Mouse (Mus musculus): ENCODE data around the gene Cbr4. TPM values are rescaled to one million over a fixed set of nuclear protein-coding genes. Genes with fewer than 3 reads are reported as not detected.

The Cbr4 gene
- total and polyA plus RNA-seq, 3 experiments = 37.0 to 59.1 (median 40.2) TPM

DNA sequence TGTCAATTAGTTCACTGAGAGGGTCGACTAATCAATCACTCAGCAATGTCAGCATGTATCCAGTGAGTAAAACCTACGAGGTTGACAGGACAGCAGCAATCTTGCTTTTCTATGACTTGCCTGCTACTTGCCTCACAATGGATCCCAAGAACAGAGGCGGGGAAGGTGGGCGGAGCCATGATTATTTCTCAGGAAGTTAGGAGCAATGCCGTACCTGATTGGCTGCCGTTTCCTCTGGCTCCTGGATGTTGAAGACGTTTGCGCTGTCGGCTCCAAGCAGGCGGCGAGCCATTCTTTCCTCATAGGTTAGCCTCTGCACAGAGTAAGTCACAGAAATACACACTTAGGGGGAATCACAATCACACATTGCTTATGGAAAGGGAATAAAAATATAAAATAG lies 47.9 kb downstream of the Cbr4 start:
- no peak overlapping the region for H3K4me2 ChIP-seq (ENCODE audit: insufficient read depth, low read depth, poor library complexity, severe bottlenecking)
- no peaks in the 10 kb centered on the region for H3K9me3 ChIP-seq (replicated peaks; ENCODE audit: low read length)
- H3K79me2 ChIP-seq (replicated peaks; ENCODE audit: control insufficient read depth, extremely low read depth, insufficient read depth, poor library complexity, severe bottlenecking) = no peaks in the 10 kb centered on the region
- no peak overlapping the region for H3K27ac ChIP-seq (ENCODE audit: insufficient read depth, low read depth)
- no peak overlapping the region for H3K9ac ChIP-seq (ENCODE audit: insufficient read depth, low read depth)
- no peaks in the 10 kb centered on the region for H3K27me3 ChIP-seq (replicated peaks)
- 0 out of 4 replicates have a peak, but pooled peaks cover 0 to 5% of the 10 kb centered on the region in 2 experiments for H3K4me1 ChIP-seq (ENCODE audit: control insufficient read depth in 1 of 2, insufficient read depth in 2 of 2)
- TF ChIP-seq ELF1 (IDR thresholded peaks at IDR 0.05; ENCODE audit: low read depth, low read length) (no peak), MAX (IDR thresholded peaks at IDR 0.05; ENCODE audit: low read length) (no peak), CTCF (conservative IDR thresholded peaks at IDR 0.05 in 1 of 2, IDR thresholded peaks at IDR 0.05 in 1 of 2; ENCODE audit: low read depth in 2 of 2, low read length in 2 of 2) (no peak), MAZ (IDR thresholded peaks at IDR 0.05; ENCODE audit: low read depth, low read length) (no peak), ETS1 (conservative IDR thresholded peaks at IDR 0.05; ENCODE audit: low read depth, low read length) (no peak), PAX5 (IDR thresholded peaks at IDR 0.05; ENCODE audit: low read length) (no peak), GABPA (IDR thresholded peaks at IDR 0.05; ENCODE audit: insufficient replicate concordance, low read depth, low read length) (no peak), RAD21 (IDR thresholded peaks at IDR 0.05; ENCODE audit: low read depth, low read length) (no peak), TCF12 (IDR thresholded peaks at IDR 0.05; ENCODE audit: low read depth, low read length) (no peak), TBP (conservative IDR thresholded peaks at IDR 0.05; ENCODE audit: low read depth, low read length) (no peak), NRF1 (IDR thresholded peaks at IDR 0.05; ENCODE audit: low read depth, low read length) (no peak), IRF4 (IDR thresholded peaks at IDR 0.05; ENCODE audit: low read depth, low read length) (no peak), ZNF384 (IDR thresholded peaks at IDR 0.05; ENCODE audit: low read depth, low read length) (no peak), MYC (IDR thresholded peaks at IDR 0.05; ENCODE audit: low read depth, low read length) (no peak), ZMIZ1 (IDR thresholded peaks at IDR 0.05; ENCODE audit: low read depth, low read length) (no peak), HCFC1 (IDR thresholded peaks at IDR 0.05; ENCODE audit: low read depth, low read length) (no peak), MEF2A (IDR thresholded peaks at IDR 0.05; ENCODE audit: borderline replicate concordance, low read depth, low read length) (no peak), SIN3A (IDR thresholded peaks at IDR 0.05; ENCODE audit: low read length) (no peak)
- dilution Hi-C loops (cut with MboI; ENCODE audit: extremely low pct_ligation_motif_present, extremely low pct_unique_long_range_greater_than_20kb, low sequenced_read_pairs) = no loop called here
- in situ Hi-C loops (cut with MboI; ENCODE audit: low pct_ligation_motif_present, low pct_unique_long_range_greater_than_20kb, low sequenced_read_pairs) = loop anchor here (10.0 kb wide), 1 partner anchor 159 kb away; no protein-coding TSS in a partner anchor
- no peak for DNase-seq (ENCODE audit: extremely low read depth)
- peaks cover 3 to 33% of the 10 kb centered on the region in 2 experiments for H3K36me3 ChIP-seq (replicated peaks in 1 of 2; ENCODE audit: control insufficient read depth in 1 of 2, insufficient read depth in 1 of 2, low read length in 1 of 2)
- no peak overlapping the region for H3K4me3 ChIP-seq (replicated peaks in 1 of 3; ENCODE audit: low read depth in 2 of 3, low read length in 2 of 3, poor library complexity in 1 of 3)

DNA sequence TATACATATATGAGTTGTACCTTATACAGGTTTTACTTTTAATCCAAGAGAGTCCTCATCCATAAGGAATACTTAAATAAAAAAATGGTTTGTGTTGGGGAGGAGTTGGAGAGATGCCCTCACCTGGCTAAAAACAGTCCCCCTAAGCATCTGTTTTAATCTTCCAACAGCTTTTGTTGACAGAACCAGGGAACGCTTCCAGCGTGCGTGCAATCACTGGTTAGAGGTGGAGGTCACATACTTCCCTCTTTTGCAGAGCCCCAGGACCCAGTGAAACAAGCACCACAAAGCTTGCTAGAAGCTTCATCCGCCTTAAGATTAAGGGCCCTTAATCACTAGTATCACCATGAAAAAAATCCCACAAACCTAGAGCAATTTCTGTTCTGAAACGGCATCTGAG lies 49.9 kb downstream of the Cbr4 start:
- H3K9ac ChIP-seq (ENCODE audit: insufficient read depth, low read depth) = no peak overlapping the region
- no peak overlapping the region for H3K4me2 ChIP-seq (ENCODE audit: insufficient read depth, low read depth, poor library complexity, severe bottlenecking)
- TF ChIP-seq PAX5 (IDR thresholded peaks at IDR 0.05; ENCODE audit: low read length) (no peak), ETS1 (conservative IDR thresholded peaks at IDR 0.05; ENCODE audit: low read depth, low read length) (no peak), USF1 (IDR thresholded peaks at IDR 0.05; ENCODE audit: low read depth, low read length) (no peak), MYC (IDR thresholded peaks at IDR 0.05; ENCODE audit: low read depth, low read length) (no peak), JUND (conservative IDR thresholded peaks at IDR 0.05; ENCODE audit: low read depth, low read length) (no peak), POLR2A (IDR thresholded peaks at IDR 0.05; ENCODE audit: low read depth, low read length) (no peak)
- H3K36me3 ChIP-seq (replicated peaks in 1 of 2; ENCODE audit: control insufficient read depth in 1 of 2, insufficient read depth in 1 of 2, low read length in 1 of 2) = peaks cover 3 to 31% of the 10 kb centered on the region in 2 experiments
- H3K79me2 ChIP-seq (replicated peaks; ENCODE audit: control insufficient read depth, extremely low read depth, insufficient read depth, poor library complexity, severe bottlenecking) = no peaks in the 10 kb centered on the region
- dilution Hi-C loops (cut with MboI; ENCODE audit: extremely low pct_ligation_motif_present, extremely low pct_unique_long_range_greater_than_20kb, low sequenced_read_pairs) = no loop called here
- H3K27ac ChIP-seq (ENCODE audit: insufficient read depth, low read depth) = no peak overlapping the region
- no peaks in the 10 kb centered on the region for H3K9me3 ChIP-seq (replicated peaks; ENCODE audit: low read length)
- no peaks in the 10 kb centered on the region for H3K27me3 ChIP-seq (replicated peaks)
- 0 out of 4 replicates have a peak, but pooled peaks cover 0 to 5% of the 10 kb centered on the region in 2 experiments for H3K4me1 ChIP-seq (ENCODE audit: control insufficient read depth in 1 of 2, insufficient read depth in 2 of 2)
- no peak overlapping the region for H3K4me3 ChIP-seq (replicated peaks in 1 of 3; ENCODE audit: low read depth in 2 of 3, low read length in 2 of 3, poor library complexity in 1 of 3)
- in situ Hi-C loops (cut with MboI; ENCODE audit: low pct_ligation_motif_present, low pct_unique_long_range_greater_than_20kb, low sequenced_read_pairs) = loop anchor here (10.0 kb wide), 1 partner anchor 157 kb away; no protein-coding TSS in a partner anchor
- no peak for DNase-seq (ENCODE audit: extremely low read depth)

Measured in CH12.LX (cell line).